Mouse (Mus musculus) small intestine, adult 2 months (tissue): ENCODE data around the gene Tmem121b.
A peak's percentile ranks its signal among the peaks of the same experiment; 100 is the strongest.

Experiments
- CTCF ChIP-seq: fragments of 200-500 bp; IDR thresholded peaks from 2 replicates; pipeline ENCODE4 v1.5.1; 2012; ENCODE audit warnings: low read depth, mild to moderate bottlenecking, control low read depth, inconsistent platforms, low read length, moderate library complexity, mixed read lengths; ENCODE audit not compliant: insufficient replicate concordance, insufficient read length; ENCODE audit errors: extremely low read depth
- POLR2A ChIP-seq: fragments of 200-500 bp; IDR thresholded peaks from 2 replicates; pipeline ENCODE4 v1.6.1; 2012; ENCODE audit warnings: low read depth, mild to moderate bottlenecking, control low read depth, inconsistent platforms, low read length, moderate library complexity

DNA sequence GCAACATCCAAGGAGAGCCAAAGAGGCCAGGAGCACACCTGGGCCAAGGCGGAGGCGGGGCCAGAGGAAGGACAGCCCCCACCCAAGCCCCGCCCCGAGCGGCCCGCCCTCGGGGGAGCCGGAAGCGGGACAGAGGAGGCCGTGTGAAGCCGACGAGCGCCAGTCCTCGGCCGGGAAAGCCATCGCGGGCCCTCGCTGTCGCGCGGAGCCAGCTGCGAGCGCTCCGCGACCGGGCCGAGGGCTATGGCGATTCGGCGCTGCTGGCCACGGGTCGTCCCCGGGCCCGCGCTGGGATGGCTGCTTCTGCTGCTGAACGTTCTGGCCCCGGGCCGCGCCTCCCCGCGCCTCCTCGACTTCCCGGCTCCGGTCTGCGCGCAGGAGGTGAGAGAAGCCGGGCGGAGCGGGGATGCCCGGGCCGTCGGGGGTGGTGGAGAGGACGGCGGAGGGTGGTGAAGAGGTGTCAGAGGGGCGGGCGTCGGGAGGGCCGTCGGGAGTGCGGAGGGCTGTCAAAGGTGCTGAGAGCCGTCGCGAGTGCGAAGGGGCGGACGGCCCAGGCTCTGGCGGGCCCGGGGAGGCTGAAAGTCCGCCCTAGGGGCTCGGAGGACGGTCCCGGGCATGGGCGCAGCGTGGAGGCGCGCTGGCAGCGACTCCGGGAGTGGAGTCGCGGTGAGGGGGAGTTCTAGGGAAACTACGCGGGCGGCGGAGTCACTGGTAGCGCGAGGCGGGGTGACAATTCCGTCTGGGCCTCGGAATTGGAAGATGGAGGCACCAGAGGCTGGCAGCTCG lies 30.3 kb downstream of the Tmem121b start, which contains the start of gene Il17ra:
- TF ChIP-seq POLR2A (peak; percentile 94), CTCF (no peak)
